10 mouse cellular contexts compared by ENCODE assay signal in the genomic region with DNA sequence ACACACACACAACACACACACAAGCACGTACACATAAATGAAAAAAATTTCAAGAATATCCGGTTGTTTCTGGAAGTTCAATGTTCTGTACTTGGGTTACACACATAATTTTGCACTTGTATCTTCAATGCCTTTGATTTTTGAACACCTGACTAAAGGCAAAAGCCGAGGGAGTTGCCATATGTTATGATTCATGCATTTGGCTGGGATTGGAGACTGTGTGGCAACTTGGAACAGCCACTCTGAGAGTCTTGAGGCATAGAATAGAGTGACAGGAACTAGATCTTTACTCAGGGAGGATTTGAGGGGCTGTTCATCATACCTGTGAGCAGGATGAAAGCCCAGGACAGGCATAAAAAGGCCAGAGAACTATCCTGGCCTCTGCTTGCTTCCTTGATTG.
A peak's percentile ranks its signal among the peaks of the same experiment; 100 is the strongest.
DNase-seq lines count a peak whose midpoint lies in the region; TF ChIP-seq lines count a peak whose summit lies in the region.
"Had no signal": no experiment of that assay in that cellular context is flagged by ENCODE, and none has a peak within 500 bp of the region (broad histone marks: within the 10 kb centered on the region; RNA-seq: fewer than 3 reads in every experiment).

No protein-coding gene starts in this region.

- no peak for TF ChIP-seq POLR2A in brain, embryonic 14.5 days (IDR thresholded peaks at IDR 0.05; ENCODE audit: borderline replicate concordance, extremely low read depth, insufficient read depth, insufficient read length, poor library complexity, severe bottlenecking)

- peak; percentile 20 to 56 for DNase-seq in frontal cortex, adult 2 months (ENCODE audit: extremely low spot score in 1 of 2, low spot score in 1 of 2)
- DNase-seq in frontal cortex, postnatal 25 days (ENCODE audit: low spot score in 2 of 2), result no peak
- peak; percentile 23 for DNase-seq in right cerebral cortex, adult 18-20 months
- no peak for DNase-seq in right cerebral cortex, postnatal 14 days
- DNase-seq in brain, embryonic 14.5 days (ENCODE audit: low read depth), result peak; percentile 19
- peak; percentile 33 for DNase-seq in telencephalon, adult 2 months (ENCODE audit: low read depth, low spot score)
- no peak for DNase-seq in kidney, adult 8-10 months
- DNase-seq: adrenal gland, adult 2 months; heart, adult 11 months; heart, postnatal 4 days had no signal

- no peak for TF ChIP-seq CTCF in brain, embryonic 14.5 days (IDR thresholded peaks at IDR 0.05; ENCODE audit: borderline replicate concordance, extremely low read depth, insufficient read depth, insufficient read length)

Comparison
In these comparisons a context has a peak if more than half of its experiments do, and no peak if none do; other contexts are left out.
1. DNase-seq: peak in frontal cortex, adult 2 months (2 of 2), right cerebral cortex, adult 18-20 months (single experiment), brain, embryonic 14.5 days (single experiment) and telencephalon, adult 2 months (single experiment); none in frontal cortex, postnatal 25 days (0 of 2), right cerebral cortex, postnatal 14 days (single experiment) and kidney, adult 8-10 months (0 of 2).